Mouse (Mus musculus): Measurements from ENCODE around the gene Epb41l1. TPM values are rescaled to one million over a fixed set of nuclear protein-coding genes. Genes with fewer than 3 reads are reported as not detected.

Epb41l1 gene
- total RNA-seq, 4 experiments from 2014 or later, result 322 to 352 (median 336) TPM

DNA sequence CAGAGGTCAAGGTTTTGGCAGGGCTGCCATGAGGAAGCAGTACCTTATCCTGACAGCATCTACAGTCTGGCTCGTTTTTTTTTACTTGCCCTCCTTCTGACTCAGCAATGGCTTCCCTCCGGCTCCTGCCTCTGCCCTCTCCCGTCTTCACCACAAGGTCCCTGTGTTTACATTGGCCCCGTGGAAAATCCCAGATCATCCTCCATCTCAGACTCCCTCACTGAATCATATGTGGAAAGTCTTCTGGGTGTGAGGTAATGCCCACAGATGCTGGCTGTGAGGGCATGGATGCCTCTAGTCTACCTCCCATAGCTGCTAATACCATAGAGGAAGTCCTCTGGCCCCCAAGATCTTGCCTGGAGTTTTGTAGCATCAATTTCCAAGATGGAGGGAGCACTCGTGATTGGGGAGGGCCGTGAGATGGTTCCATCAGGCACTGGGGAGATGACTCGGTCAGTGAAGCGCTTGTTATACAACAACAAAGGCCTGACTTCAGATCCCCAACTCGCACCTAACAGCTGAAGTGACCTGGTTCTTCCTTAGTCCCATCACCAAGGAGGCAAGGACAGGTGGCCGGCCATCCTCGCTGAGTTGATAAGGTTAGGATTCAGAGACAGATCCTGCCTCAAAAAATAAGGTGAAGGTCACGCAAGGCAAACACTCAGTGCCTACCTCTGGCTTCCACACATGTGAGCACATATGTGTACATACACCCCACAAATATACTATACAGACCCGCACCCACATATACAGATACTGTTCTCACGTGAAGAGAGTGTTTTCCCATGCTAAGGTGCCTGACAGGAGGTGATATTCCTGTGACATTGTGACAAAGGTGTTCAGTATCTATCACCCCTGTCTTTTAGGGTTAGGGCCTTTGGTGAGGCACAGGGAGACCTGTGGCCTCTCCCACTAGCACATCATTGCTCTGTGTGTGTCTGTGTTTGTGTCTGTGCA lies 36.0 kb downstream of the Epb41l1 start:
- no peak for DNase-seq (ENCODE audit: low spot score in 2 of 2)

DNA sequence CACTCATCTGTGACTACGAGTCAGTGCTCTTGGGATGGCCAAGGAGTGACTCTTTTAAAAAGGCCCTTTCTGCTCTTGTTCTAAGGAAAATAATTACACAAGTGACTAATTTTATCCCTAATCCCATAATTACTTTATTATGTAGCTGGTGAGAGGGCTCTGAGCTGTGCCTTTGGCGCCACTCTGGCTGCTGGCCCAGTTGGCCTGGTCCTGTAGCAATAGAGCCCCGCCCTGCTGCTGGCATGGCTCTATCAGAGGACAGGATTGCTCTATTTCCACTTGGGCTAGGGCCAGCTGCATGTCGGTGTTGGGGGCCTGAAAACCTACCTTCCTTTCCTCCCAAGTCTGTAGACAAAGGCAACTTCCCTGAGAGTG lies 36.6 kb downstream of the Epb41l1 start:
- DNase-seq (ENCODE audit: low spot score in 2 of 2), result no peak

DNA sequence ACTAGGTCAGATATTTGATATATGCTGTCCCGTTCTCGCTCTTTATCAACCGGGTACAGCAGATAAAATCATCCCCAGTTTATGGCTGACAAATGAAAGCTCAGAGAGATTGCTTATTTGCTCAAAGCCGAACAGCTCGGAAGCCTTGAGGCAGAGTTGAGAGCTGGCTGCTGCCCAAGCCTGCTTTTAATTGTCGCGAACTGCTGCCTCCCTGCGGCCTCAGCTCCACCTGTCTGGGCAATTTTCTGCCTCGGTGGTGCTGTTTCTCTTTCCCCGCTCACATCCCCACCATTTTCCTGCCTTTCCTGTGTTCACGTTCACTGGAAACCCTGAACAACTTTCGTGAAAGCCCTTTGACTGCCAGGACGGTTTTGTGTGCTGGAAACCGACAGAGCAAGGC lies 39.8 kb downstream of the Epb41l1 start:
- DNase-seq (ENCODE audit: low spot score in 2 of 2), result peak in 1 of 2 experiments; percentile 73

DNA sequence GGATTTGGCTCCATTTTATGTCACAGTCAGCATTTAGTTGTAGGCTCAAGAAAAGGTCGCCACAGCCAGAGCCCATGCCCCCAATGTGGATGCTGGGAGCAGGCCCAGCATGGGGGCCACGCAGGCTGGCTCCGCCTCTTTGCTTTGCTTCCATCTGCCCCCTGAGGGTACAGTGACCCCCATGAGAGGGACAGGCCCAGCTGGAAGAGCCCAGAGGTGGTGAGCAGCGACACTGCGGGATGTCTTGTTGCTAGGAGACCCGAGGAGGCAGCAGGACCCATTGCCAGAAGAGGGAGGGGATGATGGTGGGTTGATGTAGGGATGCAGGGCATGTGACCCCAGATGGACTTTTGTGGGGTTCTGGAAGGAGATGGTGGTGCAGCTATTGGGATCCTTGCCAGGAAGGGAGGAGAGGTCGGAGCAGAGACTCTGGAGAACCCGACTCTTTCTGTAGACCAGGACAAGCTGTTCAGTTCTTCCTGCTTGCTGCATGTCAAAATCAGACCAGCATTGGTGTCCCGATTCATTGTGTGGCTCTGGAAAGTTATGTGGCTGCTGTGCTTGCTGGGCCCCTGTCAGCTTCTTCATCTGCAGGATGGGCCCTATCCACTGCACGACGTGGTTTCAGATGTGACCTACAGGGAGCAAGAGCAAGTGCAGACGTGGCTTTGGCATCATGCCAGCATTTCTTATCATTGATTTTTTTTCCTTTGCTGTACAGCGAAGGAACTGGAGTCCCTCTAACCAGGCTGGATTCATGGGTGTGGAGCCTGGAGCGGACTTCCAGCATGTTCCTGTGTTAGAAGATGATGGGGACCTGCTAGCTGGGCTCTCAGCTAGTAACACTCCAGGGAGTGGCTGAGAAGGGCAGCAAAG lies 41.7 kb downstream of the Epb41l1 start:
- no peak for DNase-seq (ENCODE audit: low spot score in 2 of 2)

DNA sequence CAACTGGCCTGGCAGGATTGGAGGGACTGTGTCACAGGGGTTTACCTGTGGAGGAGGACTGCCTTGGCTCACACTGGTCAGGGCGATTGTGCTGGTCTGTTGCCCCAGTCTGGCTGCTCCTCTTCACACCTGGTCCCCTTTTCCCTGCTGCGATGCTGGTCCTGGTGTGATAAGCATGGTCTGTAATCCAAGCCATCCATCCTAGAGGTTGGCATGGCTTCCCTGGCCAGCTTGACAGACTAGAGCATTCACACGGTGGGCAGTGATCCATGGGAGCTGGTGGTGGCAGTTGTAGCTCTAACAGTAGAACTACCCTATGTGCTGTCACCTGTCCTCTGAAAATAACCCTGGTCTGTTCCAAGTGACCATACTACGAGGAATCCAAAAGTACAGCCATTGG lies 43.7 kb downstream of the Epb41l1 start:
- DNase-seq (ENCODE audit: low spot score in 2 of 2), result no peak

DNA sequence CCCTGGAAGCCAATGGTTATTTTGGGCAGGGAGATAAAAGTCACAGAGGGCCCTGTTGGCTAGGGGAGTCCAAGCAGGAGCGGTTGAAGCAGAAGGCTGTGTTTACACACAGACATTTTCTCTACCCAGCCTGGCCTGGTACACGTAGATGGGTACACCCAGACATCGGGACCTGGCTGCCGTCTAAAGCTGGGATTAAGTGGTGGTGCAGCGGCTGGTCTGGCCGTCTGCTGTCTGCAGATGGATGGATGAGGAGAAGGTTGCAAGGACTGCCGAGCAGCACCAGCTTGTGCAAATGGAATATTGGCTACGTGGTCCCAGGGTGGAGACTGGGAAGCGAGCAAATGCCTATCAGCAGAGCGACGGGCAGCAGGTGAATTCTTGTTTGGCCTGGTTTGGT lies 46.8 kb downstream of the Epb41l1 start:
- no peak for DNase-seq (ENCODE audit: low spot score in 2 of 2)

DNA sequence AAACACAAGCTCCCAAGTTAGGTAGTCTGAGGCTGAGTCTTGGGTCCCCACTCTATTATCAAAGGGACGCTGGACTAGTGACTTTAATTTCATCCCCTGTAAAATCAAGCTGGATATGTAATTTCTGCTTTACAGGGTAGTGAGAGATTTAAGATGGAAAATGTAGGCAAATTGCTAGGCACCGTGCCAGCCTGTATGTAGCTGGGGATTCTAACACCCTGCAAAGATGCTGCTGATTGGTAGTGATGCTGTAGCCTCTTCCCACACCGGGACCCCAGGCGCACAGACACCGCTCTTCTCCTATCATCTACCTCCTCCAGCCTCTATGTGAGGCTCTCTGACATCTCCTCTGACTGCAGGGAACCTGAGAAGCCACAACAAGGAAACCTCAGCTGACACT lies 48.2 kb downstream of the Epb41l1 start:
- no peak for DNase-seq (ENCODE audit: low spot score in 2 of 2)

DNA sequence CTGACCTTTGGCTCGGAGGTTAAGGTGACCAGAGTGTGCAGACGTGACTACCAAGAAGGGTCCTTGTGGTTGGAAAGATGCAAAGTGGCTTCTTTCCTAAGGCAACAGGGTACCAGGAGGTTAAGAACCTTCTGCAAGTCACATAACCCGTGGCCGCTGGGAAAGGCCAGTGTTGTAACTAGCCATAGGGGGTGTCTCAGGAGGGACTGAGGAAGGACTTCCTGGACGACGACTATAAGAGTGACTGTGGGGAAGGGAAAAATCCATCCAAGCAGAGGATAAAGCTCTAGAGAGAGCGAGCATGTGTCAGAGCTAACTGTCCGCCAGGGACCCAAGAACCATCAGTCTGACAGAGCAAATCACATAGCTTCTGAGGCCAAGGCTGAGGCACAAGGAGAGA lies 48.8 kb downstream of the Epb41l1 start:
- no peak for DNase-seq (ENCODE audit: low spot score in 2 of 2)

DNA sequence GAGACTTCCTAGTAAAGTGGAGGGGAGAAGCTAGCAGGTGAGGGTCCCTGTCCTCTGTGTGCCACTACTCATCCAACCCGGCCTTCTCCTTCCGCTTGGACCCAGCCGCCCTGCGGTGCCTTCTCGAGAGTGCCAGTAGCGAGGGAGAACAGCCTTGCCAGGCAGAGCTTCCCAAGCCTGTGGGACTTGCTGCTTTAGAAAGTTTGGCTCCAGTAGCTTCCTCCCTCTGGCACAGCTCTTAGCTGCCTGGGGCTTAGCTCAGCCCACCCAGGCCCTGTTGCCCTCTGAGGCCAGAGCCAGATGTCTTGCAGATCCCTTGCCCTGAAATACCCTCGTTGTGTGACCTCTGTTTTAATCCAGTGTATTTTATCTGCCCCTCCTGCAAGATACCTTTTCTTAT lies 50.2 kb downstream of the Epb41l1 start:
- DNase-seq (ENCODE audit: low spot score in 2 of 2), result no peak

DNA sequence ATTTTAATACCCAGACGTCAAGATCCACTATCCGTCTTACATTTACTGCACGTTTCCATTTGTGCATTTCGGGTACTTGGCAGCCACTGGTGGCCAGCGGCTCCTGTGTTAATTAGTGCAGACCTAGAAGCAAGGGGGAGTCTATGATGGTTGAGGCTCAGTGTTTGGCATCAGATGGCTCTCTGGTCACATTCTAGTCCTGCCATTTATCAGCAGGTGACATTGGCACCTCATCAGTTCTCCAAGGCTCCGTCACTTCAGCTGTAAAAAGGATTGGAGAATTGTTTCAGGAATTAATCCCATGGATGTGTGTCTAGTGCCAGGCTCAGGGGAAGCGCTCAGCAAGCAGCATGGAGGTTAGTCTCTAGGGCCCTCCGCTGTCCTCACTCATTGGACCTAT lies 51.6 kb downstream of the Epb41l1 start:
- no peak for DNase-seq (ENCODE audit: low spot score in 2 of 2)

DNA sequence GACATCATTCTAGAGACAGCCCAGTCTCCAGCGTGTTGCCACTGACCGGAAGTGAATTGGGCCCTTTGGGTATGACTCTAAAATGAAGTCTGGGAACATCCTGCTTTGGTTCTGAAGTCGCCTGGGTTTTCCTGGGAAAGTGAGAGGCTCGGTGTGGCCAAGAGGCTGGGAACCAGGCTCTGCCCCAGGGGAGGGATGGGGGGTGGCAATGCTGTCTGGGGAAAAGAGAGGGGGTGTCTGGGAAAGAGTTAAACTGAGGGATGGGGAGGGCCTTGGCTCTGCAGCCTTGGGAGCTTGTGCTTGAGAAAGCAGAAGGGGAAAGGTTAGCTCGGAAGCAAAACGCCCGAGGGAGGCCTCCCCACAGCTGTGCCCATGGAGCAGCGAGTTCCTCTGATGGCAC lies 53.0 kb downstream of the Epb41l1 start:
- no peak for DNase-seq (ENCODE audit: low spot score in 2 of 2)

DNA sequence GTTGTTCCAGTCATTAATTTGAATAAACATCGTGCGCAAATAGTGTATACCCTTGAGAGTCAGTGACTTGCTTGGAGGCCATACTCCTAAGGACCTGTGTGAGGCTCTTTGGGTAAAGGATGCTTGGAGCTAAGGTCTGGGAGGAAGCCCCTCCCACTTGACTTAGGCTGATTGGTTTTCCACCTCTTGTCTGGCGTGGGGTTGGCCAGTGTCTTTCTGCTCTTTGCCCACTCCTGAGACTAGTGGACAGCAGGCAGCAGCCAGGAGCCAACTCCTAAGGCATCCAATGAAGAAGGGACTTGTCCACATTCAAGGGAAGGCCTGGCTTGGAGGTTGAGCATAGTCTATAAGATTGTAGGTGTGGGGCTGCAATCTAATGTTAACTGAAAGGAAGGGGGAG lies 53.4 kb downstream of the Epb41l1 start:
- DNase-seq (ENCODE audit: low spot score in 2 of 2), result no peak

DNA sequence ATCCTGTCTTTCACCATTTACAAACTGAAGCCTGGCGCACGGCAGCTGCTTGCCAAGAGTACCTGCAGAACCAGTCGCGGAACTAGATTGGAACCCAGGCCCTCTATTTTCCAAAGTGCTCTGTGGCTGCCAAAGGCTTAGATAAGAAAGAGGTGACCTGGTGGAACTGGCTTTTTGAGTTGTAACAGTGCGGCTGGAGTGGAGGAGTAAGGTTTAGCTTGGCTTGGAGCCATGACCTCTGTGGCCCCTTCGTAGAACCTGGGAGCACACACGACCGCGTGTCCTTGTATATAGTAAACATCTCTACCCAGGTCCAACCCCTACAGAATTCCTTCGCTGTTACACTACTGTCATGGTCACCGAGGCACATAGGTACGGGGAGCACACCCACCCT lies 54.2 kb downstream of the Epb41l1 start:
- no peak for DNase-seq (ENCODE audit: low spot score in 2 of 2)

DNA sequence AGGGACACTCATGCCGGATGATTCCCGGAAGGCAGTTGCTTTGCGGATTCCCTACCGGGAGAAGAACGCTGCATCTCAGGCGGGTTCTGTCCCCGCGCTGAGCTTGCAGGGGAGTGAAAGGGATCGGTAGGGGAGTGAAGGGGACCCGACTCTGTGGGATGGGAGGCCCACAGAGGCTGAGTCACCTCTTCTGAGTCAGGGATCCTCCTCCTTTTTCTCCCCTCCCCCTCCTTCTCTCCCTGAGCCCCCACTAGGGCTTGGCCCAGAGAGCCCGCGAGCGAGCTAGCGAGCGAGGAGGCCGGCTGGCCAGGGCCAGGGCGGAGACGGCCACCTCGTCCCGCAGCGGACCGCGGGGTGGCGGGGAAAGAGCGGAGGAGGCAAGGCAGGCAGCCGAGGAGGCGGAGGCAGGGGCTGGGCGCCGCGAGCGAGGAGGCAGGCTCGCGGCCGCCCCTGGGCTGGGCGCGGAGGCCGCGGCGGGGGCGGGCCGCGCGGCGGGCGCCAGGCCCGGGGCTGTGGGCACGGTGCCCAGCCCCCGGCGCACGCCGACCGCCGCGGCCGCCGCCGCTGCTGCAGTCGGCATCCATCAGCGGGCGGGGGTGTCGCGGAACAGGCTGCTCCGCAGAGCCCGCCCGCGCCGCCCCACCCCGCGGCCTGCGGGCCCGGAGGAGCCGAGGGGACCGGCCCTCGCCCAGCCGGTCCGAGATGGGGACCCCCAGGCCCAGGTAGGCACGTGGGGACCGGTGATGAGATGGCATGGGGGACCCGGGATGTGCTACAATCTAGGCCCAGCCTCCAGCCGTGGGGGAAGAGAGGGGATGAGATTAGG lies 54.8 kb downstream of the Epb41l1 start:
- peak in 1 of 2 experiments; percentile 59 for DNase-seq (ENCODE audit: low spot score in 2 of 2)

DNA sequence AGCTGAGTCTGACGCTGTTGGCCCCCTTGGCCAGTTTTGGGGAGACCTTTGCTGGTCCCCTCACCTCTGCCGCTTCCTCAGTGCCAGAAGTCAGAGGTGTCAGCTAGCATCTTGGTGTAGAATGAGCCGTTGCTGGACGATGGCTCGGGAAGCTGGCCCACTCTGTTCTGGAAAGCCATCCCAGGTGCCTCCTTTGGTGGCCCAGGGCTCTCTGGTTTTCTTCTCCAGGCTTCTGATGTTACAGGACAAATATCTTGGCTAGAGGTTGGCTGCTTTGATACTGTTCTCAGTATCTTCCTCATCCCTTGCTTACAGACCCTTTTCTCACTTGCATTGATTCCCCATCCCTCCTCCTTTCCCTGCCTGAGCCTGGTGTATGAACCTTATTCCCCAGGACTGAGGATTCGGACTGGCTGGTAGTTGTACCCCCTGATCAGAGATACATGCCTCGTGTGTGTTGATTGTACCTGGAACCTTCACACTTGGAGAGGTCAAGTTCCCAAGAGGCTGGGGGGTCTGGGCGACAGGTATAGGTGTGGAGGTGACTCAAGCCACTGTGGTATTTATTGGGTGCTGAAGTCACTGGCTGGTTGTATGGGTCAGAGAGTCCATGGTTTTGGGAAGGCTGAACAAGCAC lies 55.5 kb downstream of the Epb41l1 start:
- DNase-seq (ENCODE audit: low spot score in 2 of 2), result no peak

DNA sequence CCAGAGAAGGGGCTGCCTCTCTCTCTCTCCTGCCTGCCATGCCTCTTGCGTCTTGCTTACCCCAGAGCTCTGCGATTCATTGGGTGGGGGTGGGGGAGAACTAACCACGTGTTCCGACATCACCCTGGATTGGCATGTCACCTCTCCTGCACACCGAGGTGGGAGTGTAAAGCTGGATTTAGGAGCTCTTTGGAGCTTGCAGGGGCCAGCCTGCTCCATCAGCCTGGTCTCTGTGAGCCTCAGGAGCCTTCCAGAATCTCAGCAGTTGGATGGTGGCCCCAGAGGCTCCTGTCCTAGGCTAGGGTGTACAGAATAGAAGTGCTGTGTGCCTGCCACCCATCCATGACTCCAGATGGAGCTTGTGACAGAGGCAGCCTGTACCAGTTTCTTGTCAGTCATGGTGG lies 56.0 kb downstream of the Epb41l1 start:
- peak in 1 of 2 experiments; percentile 51 for DNase-seq (ENCODE audit: low spot score in 2 of 2)

DNA sequence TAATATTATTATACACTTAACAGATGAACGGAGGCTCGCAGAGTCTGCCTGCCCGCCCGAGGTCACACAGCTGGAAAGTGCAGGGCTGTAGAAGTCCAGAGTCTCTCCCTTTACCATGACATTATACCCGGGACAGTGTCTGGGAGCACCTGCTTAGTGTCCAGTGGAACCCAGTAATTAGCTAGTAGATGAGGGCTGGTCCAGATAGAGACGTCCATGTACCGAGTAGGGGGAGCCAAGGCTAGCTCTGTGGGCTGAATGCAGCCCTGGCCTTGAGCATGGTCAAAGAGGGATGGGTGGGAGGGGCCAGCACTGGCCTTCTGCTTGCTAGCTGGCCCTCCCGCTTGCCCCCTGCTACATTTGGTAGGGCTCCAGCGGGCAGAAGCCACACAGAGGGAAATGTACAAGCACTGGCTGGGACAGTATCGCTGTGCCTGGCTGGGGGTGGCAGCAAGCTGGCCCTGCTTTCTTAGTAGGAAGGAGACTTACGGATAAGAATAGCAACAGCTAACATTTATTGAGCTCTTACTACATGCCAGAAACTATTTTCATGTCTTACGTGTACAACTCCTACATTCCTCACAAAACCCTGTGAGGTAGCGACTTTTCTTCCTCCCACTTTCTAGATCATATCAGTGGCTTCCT lies 57.5 kb downstream of the Epb41l1 start:
- DNase-seq (ENCODE audit: low spot score in 2 of 2), result no peak

DNA sequence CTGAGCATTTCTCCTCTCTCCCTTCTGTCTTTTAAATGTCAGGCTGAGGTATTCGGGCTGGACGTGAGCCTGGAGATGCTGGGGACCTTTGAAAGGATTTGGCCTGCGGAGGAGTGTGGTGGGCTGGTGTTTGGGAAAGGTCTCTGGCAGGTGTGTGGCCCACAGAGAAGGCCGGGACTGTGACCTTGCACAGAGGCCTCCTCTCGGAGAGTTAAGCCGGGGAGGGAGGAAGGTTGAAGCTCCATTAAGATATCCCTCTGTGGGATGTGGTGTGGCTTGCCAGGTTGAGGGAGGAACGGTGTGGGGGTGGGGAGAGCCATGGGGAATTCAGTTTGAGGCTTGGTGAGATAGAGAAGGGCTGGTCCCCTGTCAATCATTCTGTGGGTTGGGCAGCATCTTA lies 59.1 kb downstream of the Epb41l1 start:
- peak in 1 of 2 experiments; percentile 53 for DNase-seq (ENCODE audit: low spot score in 2 of 2)

DNA sequence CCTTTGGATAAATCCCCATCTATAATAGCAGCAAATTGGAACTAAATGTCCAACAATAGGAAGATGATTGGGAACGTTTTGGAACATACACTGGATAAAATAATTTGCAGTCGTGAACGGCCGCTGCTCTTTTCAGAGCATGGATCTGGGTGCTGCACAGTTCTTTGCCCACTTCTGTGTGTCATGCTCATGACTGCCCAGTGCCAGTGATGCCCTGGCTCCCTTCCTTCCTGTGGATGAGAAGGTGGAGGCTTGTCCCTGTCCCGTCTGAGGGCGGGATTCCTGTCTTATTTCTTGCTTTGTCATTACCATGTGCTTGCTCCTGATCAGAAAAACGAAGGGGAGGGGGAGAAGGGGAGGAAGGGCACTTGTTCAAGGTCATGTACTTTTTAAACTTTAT lies 59.6 kb downstream of the Epb41l1 start:
- DNase-seq (ENCODE audit: low spot score in 2 of 2), result no peak

DNA sequence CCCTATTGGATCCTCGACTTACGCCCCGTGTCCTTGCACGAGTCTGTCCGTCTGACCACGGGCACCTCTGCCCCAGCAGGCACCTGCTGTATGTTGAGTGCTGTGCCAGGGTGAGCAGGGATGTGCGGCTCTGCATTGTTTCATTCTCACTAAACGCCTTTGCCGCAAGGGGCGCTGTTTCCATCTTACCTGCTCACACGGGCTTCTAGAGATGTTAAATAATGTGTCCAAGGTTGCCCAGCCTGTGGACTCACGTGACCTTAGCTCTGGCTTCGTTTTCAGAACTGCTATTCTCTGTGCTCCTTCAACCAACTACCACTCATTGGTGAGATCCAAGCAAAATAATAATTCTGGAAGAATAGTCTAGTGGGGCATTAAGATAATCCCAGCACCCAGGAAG lies 61.6 kb downstream of the Epb41l1 start:
- peak in 1 of 2 experiments; percentile 50 for DNase-seq (ENCODE audit: low spot score in 2 of 2)
